Mouse (Mus musculus): ENCODE data around the gene Gm28047.
"Not testable (repeated sequence)": the region's sequence is repeated elsewhere in the genome, so short reads cannot be mapped to it uniquely, and the experiment has no call there.

Gene Gm28047

GRCm38 (mm10) chr15:102624970-102625686, at the start of gene Gm28047, which contains the start of gene Atf7:
Gene Gm28047, minus strand, starts transcription at chr15:102625067.
Gene Atf7, minus strand, starts transcription at chr15:102625464.
- peak; percentile 97 for DNase-seq (ENCODE audit: low spot score in 2 of 2)

DNA sequence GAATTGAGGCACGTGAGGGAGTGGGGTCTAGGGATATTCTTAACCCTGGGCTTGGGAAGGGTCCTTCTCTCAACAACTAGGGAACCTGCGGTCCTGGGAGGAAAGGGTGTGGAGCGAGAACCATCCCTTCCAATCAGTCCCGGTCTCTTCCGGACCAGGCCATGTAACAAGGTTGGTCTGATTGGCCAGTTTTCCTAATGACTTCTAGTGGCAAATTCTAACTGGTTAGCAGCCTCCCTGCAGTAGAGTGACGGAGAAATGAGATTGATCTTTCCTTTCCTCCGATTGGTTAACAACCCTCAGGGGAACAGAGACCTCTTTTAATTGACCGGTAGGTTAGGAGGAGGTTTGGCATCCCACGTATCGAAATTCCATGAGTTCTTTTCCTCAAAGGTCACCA, 48.7 kb upstream of the Gm28047 start:
- DNase-seq (ENCODE audit: low spot score in 2 of 2), result peak; percentile 18 to 57

- peak in 1 of 2 experiments; percentile 22 for DNase-seq (ENCODE audit: low spot score in 2 of 2)
Measured at GRCm38 (mm10) chr15:102672215-102673071, 47.6 kb upstream of the Gm28047 start, which contains the start of gene Atp5g2. Gene Atp5g2, minus strand, starts transcription at chr15:102672352.

- peak; percentile 46 to 50 for DNase-seq (ENCODE audit: low spot score in 2 of 2)
Measured at GRCm38 (mm10) chr15:102671721-102672214, 46.9 kb upstream of the Gm28047 start.

DNA sequence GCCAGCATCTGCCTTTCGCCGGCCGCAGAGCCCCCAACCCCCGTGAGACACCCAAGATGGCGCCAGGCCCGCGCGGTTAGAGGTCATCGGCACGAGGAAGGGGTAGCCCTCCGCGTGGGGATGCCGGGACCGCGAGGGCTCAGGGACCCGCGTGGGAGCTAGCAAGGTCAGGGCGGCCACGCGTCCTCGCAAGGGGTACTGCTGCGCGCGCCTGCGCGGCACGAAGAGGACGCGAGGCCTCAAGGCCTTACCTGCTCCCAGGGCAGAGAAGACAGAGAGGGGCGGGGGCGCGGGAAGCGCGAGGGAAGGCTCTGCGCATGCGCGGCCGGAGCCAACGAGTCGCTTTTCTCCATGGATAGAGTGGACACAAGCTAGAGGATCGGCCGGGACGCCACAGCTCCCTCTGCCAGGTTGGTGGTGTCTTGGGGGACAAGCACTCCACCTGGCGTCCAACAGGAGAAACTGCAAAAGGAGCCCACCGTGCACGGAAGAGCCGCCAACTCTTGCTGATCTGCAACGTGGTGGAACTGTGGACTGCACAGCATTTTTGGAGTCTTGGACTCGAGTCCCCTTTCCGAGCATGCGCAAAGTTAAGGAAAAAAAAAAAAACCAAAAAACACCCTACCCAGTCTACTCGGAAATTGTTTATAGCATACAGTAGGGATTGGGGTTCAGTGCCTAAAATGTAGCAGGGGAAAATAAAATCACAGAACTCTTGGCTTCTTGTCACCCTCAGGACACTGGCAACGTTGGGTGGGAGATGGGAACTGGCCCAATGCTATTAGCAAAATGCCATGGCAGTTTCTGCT, 46.1 kb upstream of the Gm28047 start:
- DNase-seq (ENCODE audit: low spot score in 2 of 2), result peak; percentile 97

DNA sequence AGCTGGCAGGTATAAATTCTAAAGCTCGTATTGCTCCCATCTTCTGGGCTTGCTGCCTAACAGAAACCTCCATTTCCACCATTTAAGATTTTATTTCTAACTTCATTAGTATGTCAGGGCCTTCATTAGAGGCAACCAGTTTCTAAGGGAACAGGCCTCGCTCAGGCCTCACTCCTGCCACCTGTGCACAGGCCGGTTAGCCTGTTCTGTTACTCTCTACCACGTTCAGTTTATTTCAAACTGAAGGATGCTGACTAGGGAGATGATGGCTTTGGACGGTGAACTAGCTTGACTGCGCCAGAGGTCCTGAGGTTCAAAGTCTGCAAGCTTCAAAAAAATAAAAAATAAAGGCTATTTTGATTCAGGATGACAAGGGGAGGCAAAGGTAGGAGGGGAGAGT, 45.4 kb upstream of the Gm28047 start:
- DNase-seq (ENCODE audit: low spot score in 2 of 2), result no peak

- no peak for DNase-seq (ENCODE audit: low spot score in 2 of 2)
Measured at GRCm38 (mm10) chr15:102669571-102669970, 44.7 kb upstream of the Gm28047 start.

DNA sequence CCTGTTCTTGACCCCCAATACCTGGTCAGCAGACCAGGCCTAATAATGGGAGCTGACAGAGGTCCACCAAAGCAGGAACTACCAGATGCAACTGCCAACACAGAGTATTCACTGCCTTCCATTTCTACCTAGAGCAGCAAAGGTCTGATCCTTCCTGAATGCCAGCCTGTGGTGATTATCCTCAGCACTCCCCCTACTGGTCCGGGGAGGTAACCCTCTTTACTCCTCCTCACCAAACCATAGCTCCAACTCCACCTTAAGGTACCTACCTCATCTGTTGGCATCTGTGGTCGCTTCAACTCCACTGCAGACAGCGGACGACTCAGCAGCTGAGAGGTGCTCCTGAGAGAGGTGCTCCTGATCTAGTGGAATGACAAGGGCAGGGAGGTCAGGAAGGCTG, 40.6 kb upstream of the Gm28047 start:
- no peak for DNase-seq (ENCODE audit: low spot score in 2 of 2)

GRCm38 (mm10) chr15:102663825-102664224, 39.0 kb upstream of the Gm28047 start:
- DNase-seq (ENCODE audit: low spot score in 2 of 2), result no peak

GRCm38 (mm10) chr15:102662601-102663000, 37.7 kb upstream of the Gm28047 start:
- DNase-seq (ENCODE audit: low spot score in 2 of 2), result not testable (repeated sequence)

GRCm38 (mm10) chr15:102657926-102658381, 33.1 kb upstream of the Gm28047 start:
- DNase-seq (ENCODE audit: low spot score in 2 of 2), result peak; percentile 14 to 40

DNA sequence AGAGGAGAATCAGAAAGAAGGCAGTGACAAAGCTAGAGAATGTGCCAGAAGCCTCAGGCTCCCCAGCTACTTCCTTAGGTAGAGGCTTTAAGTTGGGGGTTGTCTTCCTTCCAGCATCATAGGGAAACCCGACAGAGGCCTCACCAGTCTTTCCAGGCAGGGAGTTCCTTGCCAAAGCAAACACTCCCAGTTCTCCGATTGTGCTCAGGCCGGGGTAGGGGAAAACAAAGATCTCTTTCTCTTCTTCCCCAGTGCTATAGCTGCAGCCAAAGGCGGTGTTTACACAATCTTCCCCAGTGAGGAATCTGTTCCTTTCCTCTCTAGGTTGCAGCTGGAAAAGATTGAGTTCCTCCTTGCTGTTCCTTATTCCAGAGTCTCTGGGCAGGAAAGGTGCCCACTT, 31.8 kb upstream of the Gm28047 start:
- DNase-seq (ENCODE audit: low spot score in 2 of 2), result no peak

GRCm38 (mm10) chr15:102651928-102652660, 27.2 kb upstream of the Gm28047 start:
- not testable (repeated sequence) for DNase-seq (ENCODE audit: low spot score in 2 of 2)

DNA sequence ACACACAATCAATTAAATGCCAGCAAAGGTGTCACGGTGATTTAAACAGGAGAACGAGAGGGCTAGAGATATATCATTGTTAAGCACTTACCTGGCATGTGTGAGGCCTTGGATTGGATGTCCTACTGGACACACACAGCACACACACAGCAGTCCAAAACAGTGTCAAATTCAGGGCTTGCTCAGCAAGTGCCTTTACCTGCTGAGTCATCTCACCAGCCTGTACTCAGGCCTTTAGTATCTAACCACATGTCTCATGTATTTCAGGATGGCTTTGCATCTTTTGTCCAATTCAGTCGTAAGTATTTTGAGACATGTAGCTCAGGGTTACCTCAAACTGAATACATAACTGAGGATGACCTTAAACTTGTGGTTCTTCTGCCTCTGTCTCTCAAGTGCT, 26.2 kb upstream of the Gm28047 start:
- DNase-seq (ENCODE audit: low spot score in 2 of 2), result no peak

DNA sequence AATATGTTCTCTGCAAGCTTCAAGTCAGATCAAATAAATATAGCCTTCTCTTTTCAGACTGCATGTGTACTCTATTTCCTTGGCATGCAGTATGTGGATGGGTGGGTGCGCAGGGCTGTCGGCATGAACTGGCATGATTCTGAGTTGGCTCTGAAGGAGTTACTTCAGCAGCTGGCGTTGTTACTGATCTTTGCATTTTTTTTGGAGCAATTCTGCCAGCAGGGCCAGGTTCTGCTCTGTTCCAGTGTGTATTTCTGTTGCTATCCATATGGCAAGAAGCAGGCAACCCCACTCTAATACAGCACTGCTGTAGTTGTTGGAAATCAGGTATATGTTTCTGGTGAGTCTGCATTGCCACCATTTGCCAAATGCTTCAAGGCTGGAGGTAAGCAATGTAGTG, 10.9 kb upstream of the Gm28047 start:
- peak; percentile 62 to 63 for DNase-seq (ENCODE audit: low spot score in 2 of 2)

GRCm38 (mm10) chr15:102634684-102635083, 9.8 kb upstream of the Gm28047 start:
- DNase-seq (ENCODE audit: low spot score in 2 of 2), result no peak

DNA sequence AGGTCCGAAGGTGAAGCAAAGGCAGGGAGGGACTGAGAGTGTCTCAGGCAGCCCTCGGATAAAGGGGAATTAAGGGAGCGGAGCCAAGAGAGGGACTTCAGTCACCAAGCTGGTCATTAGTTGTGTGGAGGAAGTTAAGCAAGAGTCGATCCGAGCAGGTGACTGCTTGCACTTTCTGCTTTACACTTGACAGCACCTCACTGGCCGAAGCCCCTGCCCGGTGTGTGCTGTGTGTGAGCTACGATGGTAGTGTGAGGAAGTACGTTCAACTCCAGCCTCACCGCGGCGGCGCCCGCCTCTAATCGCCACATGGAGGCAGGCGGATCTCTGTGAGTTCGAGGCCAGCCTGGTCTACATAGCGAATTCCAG, 804 bp upstream of the Gm28047 start:
- no peak for DNase-seq (ENCODE audit: low spot score in 2 of 2)

DNA sequence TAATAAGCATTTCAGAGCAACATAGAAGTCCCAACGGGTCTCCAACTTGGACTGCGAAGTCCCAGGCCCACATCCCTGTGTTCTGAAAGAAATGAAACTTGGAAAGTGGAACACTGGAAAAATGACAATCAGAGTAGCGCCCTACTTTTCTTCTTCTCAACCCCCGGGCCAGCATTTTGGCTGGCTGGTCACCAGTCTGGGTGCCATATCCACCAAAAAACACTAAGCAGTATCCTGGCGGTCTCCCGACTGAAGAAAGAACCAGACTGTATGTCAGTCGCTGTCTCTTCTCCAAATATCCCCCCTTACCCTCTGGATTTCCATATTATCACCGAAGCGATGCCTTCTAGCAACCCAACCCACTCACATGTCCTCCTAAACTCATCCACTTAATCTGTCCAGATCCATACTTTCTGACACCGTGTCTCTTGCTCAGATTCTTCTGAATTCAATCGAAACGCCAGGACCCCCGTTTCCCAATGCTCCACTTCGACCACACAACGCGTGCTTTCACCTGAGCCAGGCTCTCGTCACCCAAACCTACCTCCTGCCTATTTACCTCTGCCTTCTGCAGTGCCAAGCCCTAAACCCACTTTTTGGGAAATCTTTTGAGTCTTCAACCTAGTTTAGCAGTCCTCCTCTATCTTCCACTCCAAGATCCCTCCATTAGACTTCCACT, 437 bp downstream of the Gm28047 start:
- DNase-seq (ENCODE audit: low spot score in 2 of 2), result no peak

- DNase-seq (ENCODE audit: low spot score in 2 of 2), result no peak
Measured at GRCm38 (mm10) chr15:102623121-102623520, 1.7 kb downstream of the Gm28047 start.

- DNase-seq (ENCODE audit: low spot score in 2 of 2), result no peak
Measured at GRCm38 (mm10) chr15:102622536-102622935, 2.3 kb downstream of the Gm28047 start.

Measured in right cerebral cortex, postnatal 36 days (tissue).